Mouse (Mus musculus) limb, embryonic 10.5 days (tissue): ENCODE measurements around the gene Pp2d1. TPM values are rescaled to one million over a fixed set of nuclear protein-coding genes. Genes with fewer than 3 reads are reported as not detected.
"Not testable (repeated sequence)": the region's sequence is repeated elsewhere in the genome, so short reads cannot be mapped to it uniquely, and the experiment has no call there.

ENCODE experiments used
- DNase-seq: peaks from one replicate; pipeline ENCODE4 v3.0.0-alpha.2; 2017; ENCODE audit warnings: low spot score
- H3K27ac ChIP-seq: fragments of 300-500 bp; sonication (generic); 2 replicates; pipeline ENCODE4 v1.5.1; 2016; ENCODE audit warnings: mild to moderate bottlenecking
- H3K27me3 ChIP-seq: fragments of 300-500 bp; sonication (generic); 2 replicates; pipeline ENCODE4 v1.6.1; 2016; ENCODE audit warnings: low read depth, mild to moderate bottlenecking; ENCODE audit not compliant: poor library complexity, severe bottlenecking
- H3K36me3 ChIP-seq: fragments of 300-500 bp; sonication (generic); 2 replicates; pipeline ENCODE4 v1.6.1; 2016; ENCODE audit warnings: mild to moderate bottlenecking, moderate library complexity
- H3K4me1 ChIP-seq: fragments of 300-500 bp; sonication (generic); 2 replicates; pipeline ENCODE4 v1.6.1; 2016
- H3K4me3 ChIP-seq: fragments of 300-500 bp; sonication (generic); 2 replicates; pipeline ENCODE4 v1.5.1; 2016; ENCODE audit warnings: mild to moderate bottlenecking, moderate library complexity
- H3K9me3 ChIP-seq: fragments of 300-500 bp; sonication (generic); replicated peaks from 2 replicates; pipeline ENCODE4 v1.6.1; 2016; ENCODE audit warnings: mild to moderate bottlenecking
- WGBS: fragments of 180-500 bp; shearing (Covaris S2); methylation state at CpG from one replicate; pipeline ENCODE4 v1.1.7; 2016; 5-methylcytosine and 5-hydroxymethylcytosine counted together
- polyA plus RNA-seq: library from polyadenylated mRNA; unstranded; fragments of >200 nt; fragmentation: Nextera tagmentation; extraction: Ambion mirVana; gene quantifications from 2 replicates; pipeline ENCODE4 v1.2.1, GENCODE M21; 2016

The Pp2d1 gene
- polyA plus RNA-seq, 1 experiment from 2014 or later, result 0.49 TPM

DNA sequence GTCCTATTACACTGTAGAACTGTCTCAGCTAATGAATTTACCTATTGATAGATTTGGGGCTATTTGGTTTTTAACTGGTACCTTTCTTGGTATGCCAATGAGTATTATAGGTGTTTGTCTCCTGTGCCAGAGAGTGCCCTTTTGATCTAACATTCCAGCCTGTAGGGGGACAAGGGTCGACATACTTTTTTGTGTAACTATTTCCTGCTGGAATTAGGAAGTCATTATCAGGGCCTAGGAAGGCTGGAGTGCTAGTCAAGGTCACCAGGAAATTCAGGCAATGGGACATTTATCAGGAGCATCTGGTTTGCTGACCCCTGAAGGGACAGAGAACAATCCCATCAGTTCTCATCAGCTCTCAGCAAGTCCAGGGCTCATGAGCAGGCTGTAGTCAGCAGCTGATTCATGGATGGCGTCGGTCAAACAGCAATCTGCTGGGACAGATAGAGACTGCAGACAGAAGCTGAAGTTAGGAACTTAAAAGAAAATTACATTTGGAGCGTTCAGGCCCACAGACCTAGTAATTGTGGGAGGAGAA lies 33.8 kb upstream of the Pp2d1 start:
- H3K27me3 ChIP-seq, result no peaks in the 10 kb centered on the region
- H3K27ac ChIP-seq, result no peak overlapping the region
- H3K4me1 ChIP-seq, result peaks cover 14% of the 10 kb centered on the region
- H3K9me3 ChIP-seq, result no peaks in the 10 kb centered on the region
- no peak for DNase-seq
- 59% methylated on average over 4 of the region's 4 CpGs for WGBS
- H3K4me3 ChIP-seq, result no peak overlapping the region
- no peaks in the 10 kb centered on the region for H3K36me3 ChIP-seq

DNA sequence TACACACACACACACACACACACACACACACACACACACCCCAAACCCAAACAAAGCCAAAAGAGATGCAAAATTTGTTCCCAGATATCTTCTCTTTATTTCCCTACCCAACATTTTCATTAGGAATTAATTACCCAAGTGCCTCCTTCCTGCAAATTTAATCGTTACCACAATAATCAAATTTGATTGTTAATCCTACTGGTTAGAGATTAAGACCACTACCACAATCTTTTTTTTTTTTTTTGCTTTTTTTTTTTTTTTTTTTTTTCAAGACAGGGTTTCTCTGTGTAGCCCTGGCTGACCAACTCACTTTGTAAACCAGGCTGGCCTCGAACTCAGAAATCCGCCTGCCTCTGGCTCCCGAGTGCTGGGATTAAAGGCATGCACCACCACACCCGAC lies 31.7 kb upstream of the Pp2d1 start:
- H3K27me3 ChIP-seq, H3K4me3 ChIP-seq, DNase-seq, H3K36me3 ChIP-seq, H3K27ac ChIP-seq, H3K9me3 ChIP-seq: not testable (repeated sequence)
- 93% methylated on average over 5 of the region's 5 CpGs for WGBS
- peaks cover 26% of the 10 kb centered on the region for H3K4me1 ChIP-seq

GRCm38 (mm10) chr17:53570361-53570875 lies 31.2 kb upstream of the Pp2d1 start:
- DNase-seq, result no peak
- H3K27me3 ChIP-seq, result no peaks in the 10 kb centered on the region
- H3K4me3 ChIP-seq, result no peak overlapping the region
- no peaks in the 10 kb centered on the region for H3K36me3 ChIP-seq
- WGBS, result 47% methylated on average over 10 of the region's 10 CpGs
- no peak overlapping the region for H3K27ac ChIP-seq
- H3K9me3 ChIP-seq, result no peaks in the 10 kb centered on the region
- peaks cover 27% of the 10 kb centered on the region for H3K4me1 ChIP-seq

DNA sequence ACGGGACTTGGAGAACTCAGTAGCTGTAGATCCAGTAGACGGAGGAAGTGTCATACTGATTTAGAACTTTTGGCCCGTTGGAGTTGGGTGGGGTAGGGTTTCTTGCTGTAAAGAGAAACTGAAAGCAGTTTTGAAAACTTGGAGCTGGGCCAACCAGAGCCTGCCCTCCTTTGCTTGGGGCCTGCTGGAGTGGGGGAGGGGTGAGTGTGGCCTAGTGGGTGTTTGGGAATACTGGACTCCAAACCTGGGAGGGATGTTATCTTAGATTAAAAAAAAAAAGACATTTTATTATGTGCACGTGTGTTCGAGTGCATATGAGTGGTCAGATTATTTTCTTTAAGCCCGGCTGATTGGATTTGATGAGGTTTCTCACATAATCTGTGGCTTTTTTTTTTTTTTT lies 30.6 kb upstream of the Pp2d1 start:
- no peaks in the 10 kb centered on the region for H3K27me3 ChIP-seq
- no peaks in the 10 kb centered on the region for H3K9me3 ChIP-seq
- H3K4me1 ChIP-seq, result peaks cover 27% of the 10 kb centered on the region
- no peaks in the 10 kb centered on the region for H3K36me3 ChIP-seq
- DNase-seq, result no peak
- 67% methylated on average over 6 of the region's 6 CpGs for WGBS
- no peak overlapping the region for H3K4me3 ChIP-seq
- no peak overlapping the region for H3K27ac ChIP-seq

DNA sequence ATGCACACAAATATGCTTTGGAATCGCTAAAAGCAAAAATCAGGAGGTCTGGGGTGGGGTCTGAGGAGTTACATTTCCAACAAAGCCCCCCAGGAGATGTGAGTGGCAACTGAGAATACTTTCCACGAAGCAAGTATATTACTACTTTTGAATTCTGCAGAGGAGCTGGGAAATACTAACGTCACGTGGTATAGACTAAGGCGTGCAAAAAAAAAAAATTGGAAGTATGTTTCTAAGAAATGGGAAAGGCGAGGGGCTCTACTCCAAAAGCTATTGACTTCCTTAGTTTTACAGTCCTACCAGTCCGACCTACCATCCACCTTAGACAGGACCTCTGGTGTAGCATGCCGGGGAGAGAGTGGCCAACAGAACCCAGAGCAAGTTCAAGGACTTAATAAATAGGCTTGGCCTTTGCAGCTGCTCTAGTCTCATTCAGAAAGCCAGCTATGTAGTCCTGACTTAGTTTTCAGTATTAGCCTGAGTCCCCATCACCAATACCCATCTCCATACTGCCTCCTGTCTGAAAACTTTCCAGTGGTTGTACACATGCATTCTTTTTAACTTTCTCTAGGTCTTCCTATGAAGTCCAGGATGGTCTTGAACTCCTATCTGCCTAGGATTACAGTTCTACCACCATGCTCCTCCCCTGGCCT lies 29.6 kb upstream of the Pp2d1 start:
- no peak for DNase-seq
- no peaks in the 10 kb centered on the region for H3K27me3 ChIP-seq
- H3K36me3 ChIP-seq, result no peaks in the 10 kb centered on the region
- H3K27ac ChIP-seq, result no peak overlapping the region
- 35% methylated on average over 8 of the region's 8 CpGs for WGBS
- H3K4me3 ChIP-seq, result peak overlapping the region; percentile 88
- H3K4me1 ChIP-seq, result peaks cover 27% of the 10 kb centered on the region
- H3K9me3 ChIP-seq, result no peaks in the 10 kb centered on the region

GRCm38 (mm10) chr17:53568118-53568517 lies 28.9 kb upstream of the Pp2d1 start:
- Histone ChIP-seq H3K36me3 (no peaks in the 10 kb centered on the region), H3K27me3 (no peaks in the 10 kb centered on the region), H3K27ac (peak overlapping the region; percentile 92; the same call in 1 of the 2 replicates), H3K4me3 (peak overlapping the region; percentile 88), H3K9me3 (no peaks in the 10 kb centered on the region), H3K4me1 (peaks cover 27% of the 10 kb centered on the region)
- peak; percentile 68 for DNase-seq
- WGBS, result under 1% methylated on average over 15 of the region's 15 CpGs

GRCm38 (mm10) chr17:53567346-53568101 lies 28.3 kb upstream of the Pp2d1 start:
- Histone ChIP-seq H3K9me3 (no peaks in the 10 kb centered on the region), H3K27ac (peak overlapping the region; percentile 92), H3K4me3 (peak overlapping the region; percentile 88), H3K27me3 (no peaks in the 10 kb centered on the region), H3K4me1 (peaks cover 27% of the 10 kb centered on the region), H3K36me3 (no peaks in the 10 kb centered on the region)
- WGBS, result under 1% methylated on average over 62 of the region's 67 CpGs
- peak; percentile 69 for DNase-seq

GRCm38 (mm10) chr17:53566919-53567345 lies 27.7 kb upstream of the Pp2d1 start:
- peak overlapping the region; percentile 88 for H3K4me3 ChIP-seq
- DNase-seq, result peak; percentile 65
- WGBS, result 0% methylated on average over 39 of the region's 51 CpGs

GRCm38 (mm10) chr17:53566161-53566918 lies 27.1 kb upstream of the Pp2d1 start, which contains the start of gene Kat2b:
TSS of gene Kat2b (plus strand) at chr17:53566861.
- 5% methylated on average over 20 of the region's 20 CpGs for WGBS
- DNase-seq, result peak; percentile 38
- H3K4me3 ChIP-seq, result peak within 1 kb of the TSS; percentile 88
- H3K4me1 ChIP-seq, result peaks cover 27% of the 10 kb centered on the region
- no peaks in the 10 kb centered on the region for H3K9me3 ChIP-seq
- H3K27me3 ChIP-seq, result no peaks in the 10 kb centered on the region
- no peaks in the 10 kb centered on the region for H3K36me3 ChIP-seq
- H3K27ac ChIP-seq, result peak within 1 kb of the TSS; percentile 92

More at GRCm38 (mm10) chr17:53566919-53567345, 27.7 kb upstream of the Pp2d1 start:
- Histone ChIP-seq H3K4me1 (peaks cover 27% of the 10 kb centered on the region), H3K9me3 (no peaks in the 10 kb centered on the region), H3K36me3 (no peaks in the 10 kb centered on the region), H3K27ac (peak overlapping the region; percentile 92), H3K27me3 (no peaks in the 10 kb centered on the region)

GRCm38 (mm10) chr17:53564837-53565236 lies 25.6 kb upstream of the Pp2d1 start:
- no peak for DNase-seq
- 88% methylated on average over 4 of the region's 4 CpGs for WGBS
- H3K9me3 ChIP-seq, result no peaks in the 10 kb centered on the region
- H3K27me3 ChIP-seq, result no peaks in the 10 kb centered on the region
- H3K4me3 ChIP-seq, result no peak overlapping the region
- H3K4me1 ChIP-seq, result peaks cover 26% of the 10 kb centered on the region
- no peak overlapping the region for H3K27ac ChIP-seq
- no peaks in the 10 kb centered on the region for H3K36me3 ChIP-seq

GRCm38 (mm10) chr17:53561458-53562029 lies 22.3 kb upstream of the Pp2d1 start:
- Histone ChIP-seq H3K4me3 (no peak overlapping the region), H3K9me3 (no peaks in the 10 kb centered on the region), H3K4me1 (peaks cover 7% of the 10 kb centered on the region), H3K27ac (no peak overlapping the region), H3K27me3 (no peaks in the 10 kb centered on the region), H3K36me3 (no peaks in the 10 kb centered on the region)
- DNase-seq, result no peak
- 83% methylated on average over 4 of the region's 4 CpGs for WGBS

GRCm38 (mm10) chr17:53559646-53560045 lies 20.4 kb upstream of the Pp2d1 start:
- no peak overlapping the region for H3K4me3 ChIP-seq
- no peaks in the 10 kb centered on the region for H3K9me3 ChIP-seq
- no peaks in the 10 kb centered on the region for H3K4me1 ChIP-seq
- WGBS, result 92% methylated on average over 5 of the region's 5 CpGs
- H3K27me3 ChIP-seq, result no peaks in the 10 kb centered on the region
- H3K27ac ChIP-seq, result no peak overlapping the region
- DNase-seq, result no peak
- H3K36me3 ChIP-seq, result no peaks in the 10 kb centered on the region
